Mouse (Mus musculus) MEL (cell line): Measurements from ENCODE around the gene Samhd1.

Source experiments
- CHD1 ChIP-seq: IDR thresholded peaks from 2 replicates; pipeline ENCODE4 v1.6.1; 2012; ENCODE audit warnings: low read depth, mild to moderate bottlenecking, inconsistent platforms, low read length, improper control_type of control experiment
- CTCF ChIP-seq, 3 experiments: IDR thresholded peaks in 2 of 3; conservative IDR thresholded peaks in 1 of 3; 2 replicates each; pipeline ENCODE4 v1.5.1; 2011 to 2012; ENCODE audit warnings: low read length in 3 of 3, low read depth in 2 of 3, mild to moderate bottlenecking in 2 of 3, improper control_type of control experiment in 1 of 3, inconsistent platforms in 1 of 3, mixed read lengths in 1 of 3, moderate library complexity in 1 of 3; ENCODE audit not compliant: control insufficient read depth in 1 of 3, insufficient read depth in 1 of 3, poor library complexity in 1 of 3, severe bottlenecking in 1 of 3
- EP300 ChIP-seq, 2 experiments: IDR thresholded peaks; 2 replicates each; pipeline ENCODE4 v1.6.1; 2011; ENCODE audit warnings: improper control_type of control experiment in 2 of 2, low read length in 2 of 2, low read depth in 1 of 2, mild to moderate bottlenecking in 1 of 2
- ETS1 ChIP-seq: IDR thresholded peaks from 2 replicates; pipeline ENCODE4 v1.6.1; 2012; ENCODE audit warnings: low read depth, mild to moderate bottlenecking, inconsistent platforms, low read length, improper control_type of control experiment, moderate library complexity
- GABPA ChIP-seq: IDR thresholded peaks from 2 replicates; pipeline ENCODE4 v1.6.1; 2012; ENCODE audit warnings: low read depth, mild to moderate bottlenecking, inconsistent platforms, low read length, improper control_type of control experiment, moderate library complexity
- HCFC1 ChIP-seq: IDR thresholded peaks from 2 replicates; pipeline ENCODE4 v1.6.1; 2012; ENCODE audit warnings: low read depth, mild to moderate bottlenecking, inconsistent platforms, low read length, improper control_type of control experiment, moderate library complexity
- MAX ChIP-seq: IDR thresholded peaks from 2 replicates; pipeline ENCODE4 v1.6.1; 2011; ENCODE audit warnings: low read length, improper control_type of control experiment
- MEF2A ChIP-seq: IDR thresholded peaks from 2 replicates; pipeline ENCODE4 v1.6.1; 2014; ENCODE audit warnings: low read depth, mild to moderate bottlenecking, inconsistent platforms, low read length, improper control_type of control experiment; ENCODE audit not compliant: poor library complexity, insufficient replicate concordance, severe bottlenecking; ENCODE audit errors: extremely low read depth
- MYC ChIP-seq: IDR thresholded peaks from 2 replicates; pipeline ENCODE4 v1.6.1; 2011; ENCODE audit warnings: low read depth, mild to moderate bottlenecking, low read length, improper control_type of control experiment, moderate library complexity
- POLR2A ChIP-seq, 2 experiments: IDR thresholded peaks; 2 replicates each; pipeline ENCODE4 v1.6.1; 2011 to 2012; ENCODE audit warnings: low read length in 2 of 2, mild to moderate bottlenecking in 2 of 2, control low read depth in 1 of 2, improper control_type of control experiment in 1 of 2, low read depth in 1 of 2, moderate library complexity in 1 of 2; ENCODE audit not compliant: control insufficient read depth in 1 of 2, insufficient read depth in 1 of 2, poor library complexity in 1 of 2
- POLR2AphosphoS5 ChIP-seq: IDR thresholded peaks from 2 replicates; pipeline ENCODE4 v1.6.1; 2012; ENCODE audit warnings: low read depth, borderline replicate concordance, mild to moderate bottlenecking, inconsistent platforms, low read length, moderate library complexity, mixed read lengths
- ZC3H11A ChIP-seq: IDR thresholded peaks from 2 replicates; pipeline ENCODE4 v1.6.1; 2012; ENCODE audit warnings: low read depth, mild to moderate bottlenecking, inconsistent platforms, low read length, improper control_type of control experiment
- ZNF384 ChIP-seq: IDR thresholded peaks from 2 replicates; pipeline ENCODE4 v1.6.1; 2012; ENCODE audit warnings: low read depth, mild to moderate bottlenecking, inconsistent platforms, low read length, improper control_type of control experiment

- TF ChIP-seq ETS1 (peak; percentile 37; the same call in 1 of the 2 replicates), CHD1 (no peak), HCFC1 (no peak), POLR2A (IDR thresholded peaks at IDR 0.05; ENCODE audit: control insufficient read depth in 1 of 2, insufficient read depth in 1 of 2, low read depth in 1 of 2, low read length in 2 of 2, poor library complexity in 1 of 2) (no peak), CTCF (IDR thresholded peaks at IDR 0.05 in 2 of 3, conservative IDR thresholded peaks at IDR 0.05 in 1 of 3; ENCODE audit: control insufficient read depth in 1 of 3, insufficient read depth in 1 of 3, low read depth in 2 of 3, low read length in 3 of 3, poor library complexity in 1 of 3, severe bottlenecking in 1 of 3) (no peak), MYC (no peak), MEF2A (no peak), POLR2AphosphoS5 (no peak), MAX (peak; percentile 31; the same call in 1 of the 2 replicates), ZNF384 (no peak), ZC3H11A (no peak), GABPA (no peak), EP300 (IDR thresholded peaks at IDR 0.05; ENCODE audit: low read depth in 1 of 2, low read length in 2 of 2) (no peak)
These were observed 9.8 kb downstream of the Samhd1 start for GRCm38 (mm10) chr2:157125246-157125645.
